Mouse (Mus musculus) small intestine, adult 2 months (tissue): Measurements from ENCODE around the gene Casq1. TPM values are rescaled to one million over a fixed set of nuclear protein-coding genes. Genes with fewer than 3 reads are reported as not detected.
A peak's percentile ranks its signal among the peaks of the same experiment; 100 is the strongest.

ENCODE experiments used
- H3K27ac ChIP-seq: fragments of 200-500 bp; 2 replicates; pipeline ENCODE4 v1.5.1; 2012; ENCODE audit warnings: low read depth, low read length, control low read depth, inconsistent platforms; ENCODE audit not compliant: insufficient read depth
- H3K27me3 ChIP-seq: fragments of 200-500 bp; 2 replicates; pipeline ENCODE4 v1.6.1; 2012; ENCODE audit warnings: mild to moderate bottlenecking, moderate library complexity, low read length, inconsistent platforms; ENCODE audit not compliant: control insufficient read depth, insufficient read depth
- H3K36me3 ChIP-seq: fragments of 200-500 bp; 2 replicates; pipeline ENCODE4 v1.6.1; 2012; ENCODE audit warnings: mild to moderate bottlenecking, low read length, control low read depth, inconsistent platforms; ENCODE audit not compliant: control insufficient read depth, insufficient read depth
- H3K4me1 ChIP-seq: fragments of 200-500 bp; 2 replicates; pipeline ENCODE4 v1.6.1; 2012; ENCODE audit warnings: low read length, inconsistent platforms, mixed read lengths; ENCODE audit not compliant: control insufficient read depth, insufficient read depth, insufficient read length
- H3K4me3 ChIP-seq: fragments of 200-500 bp; 2 replicates; pipeline ENCODE4 v1.5.1; 2012; ENCODE audit warnings: low read depth, mild to moderate bottlenecking, control low read depth, inconsistent platforms, low read length, moderate library complexity
- CTCF ChIP-seq: fragments of 200-500 bp; IDR thresholded peaks from 2 replicates; pipeline ENCODE4 v1.5.1; 2012; ENCODE audit warnings: low read depth, mild to moderate bottlenecking, control low read depth, inconsistent platforms, low read length, moderate library complexity, mixed read lengths; ENCODE audit not compliant: insufficient replicate concordance, insufficient read length; ENCODE audit errors: extremely low read depth
- POLR2A ChIP-seq: fragments of 200-500 bp; IDR thresholded peaks from 2 replicates; pipeline ENCODE4 v1.6.1; 2012; ENCODE audit warnings: low read depth, mild to moderate bottlenecking, control low read depth, inconsistent platforms, low read length, moderate library complexity
- WGBS: fragments of 180-500 bp; shearing (Covaris S2); methylation state at CpG from one replicate; pipeline ENCODE4 v1.1.7; 2018; 5-methylcytosine and 5-hydroxymethylcytosine counted together
- polyA plus RNA-seq: library from polyadenylated mRNA; depleted of rRNA; stranded (reverse); fragments of >200 nt; gene quantifications from 2 replicates; pipeline ENCODE4 v1.2.3, GENCODE M21; 2012

Gene Casq1
- polyA plus RNA-seq, 1 experiment: 0.18 TPM

DNA sequence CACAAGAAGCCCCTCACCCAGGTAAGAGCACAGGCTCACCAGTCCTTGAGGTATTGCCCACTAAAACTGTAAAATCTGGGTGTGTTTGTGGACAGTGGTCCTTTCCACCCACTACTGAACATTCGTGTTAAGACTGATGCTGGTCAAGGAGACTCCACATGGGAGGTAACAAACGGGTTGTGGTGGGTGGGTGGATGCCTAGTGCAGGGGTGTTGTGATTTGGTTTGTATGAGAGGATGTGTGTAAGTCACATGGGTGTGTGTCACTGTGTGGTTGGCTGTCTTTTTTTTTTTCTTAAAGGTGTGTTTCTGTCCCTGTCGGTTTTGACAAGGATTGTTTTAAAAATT, 14.0 kb downstream of the Casq1 start:
- 23% methylated on average over 3 of the region's 3 CpGs for WGBS
- Histone ChIP-seq H3K36me3 (no peaks in the 10 kb centered on the region), H3K4me3 (peak overlapping the region; percentile 85), H3K27me3 (no peaks in the 10 kb centered on the region), H3K4me1 (peaks cover 12% of the 10 kb centered on the region), H3K27ac (peak overlapping the region; percentile 54)
- no peak for TF ChIP-seq CTCF
- TF ChIP-seq POLR2A: no peak

DNA sequence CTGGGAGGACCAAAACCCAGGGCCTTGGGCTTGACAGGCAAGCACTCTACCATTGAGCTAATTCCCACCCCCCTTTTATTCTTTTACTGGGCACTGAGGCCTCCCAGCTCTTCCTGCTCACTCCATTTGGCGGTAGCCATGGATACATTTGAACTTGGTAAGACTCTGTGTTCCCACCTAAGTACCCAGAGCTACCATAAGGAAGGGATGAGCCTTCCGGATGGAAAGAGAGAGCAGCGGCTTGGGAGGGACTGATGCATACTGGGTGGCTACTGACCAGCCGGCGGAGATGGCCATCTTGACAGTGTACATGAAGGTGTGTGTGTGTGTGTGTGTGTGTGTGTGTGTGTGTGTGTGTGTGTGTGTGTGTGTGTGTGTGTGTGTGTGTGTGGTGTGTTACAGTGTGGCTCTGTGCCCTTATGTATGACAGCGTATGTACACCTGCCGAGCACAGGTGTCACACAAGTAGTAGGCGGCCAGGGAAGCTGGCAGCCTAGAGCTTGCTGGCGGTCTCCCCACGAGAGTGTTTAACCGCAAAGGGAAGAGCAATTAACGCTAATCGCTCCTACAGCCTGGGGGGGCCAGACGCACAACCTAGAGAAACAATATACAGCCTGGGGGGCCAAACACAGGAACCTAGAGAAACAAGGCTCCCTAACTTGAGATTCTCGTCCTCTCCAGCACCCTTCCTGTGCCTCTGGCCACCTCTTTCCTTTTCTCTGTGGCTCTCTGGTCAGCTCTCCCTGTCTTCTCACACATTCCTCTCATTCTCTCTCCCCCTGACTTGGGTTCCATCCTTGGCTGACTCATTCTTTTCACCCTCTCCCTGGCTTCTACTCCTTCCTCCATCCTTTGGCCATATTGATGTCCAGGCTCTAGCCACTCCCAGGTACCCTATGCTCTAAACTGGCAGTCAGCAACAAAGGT, 14.6 kb downstream of the Casq1 start:
- Histone ChIP-seq H3K27me3 (no peaks in the 10 kb centered on the region), H3K4me3 (no peak overlapping the region; the same call in none of the 2 replicates), H3K4me1 (peaks cover 12% of the 10 kb centered on the region), H3K27ac (no peak overlapping the region), H3K36me3 (no peaks in the 10 kb centered on the region)
- WGBS: 68% methylated on average over 15 of the region's 15 CpGs
- TF ChIP-seq CTCF (no peak), POLR2A (no peak)

DNA sequence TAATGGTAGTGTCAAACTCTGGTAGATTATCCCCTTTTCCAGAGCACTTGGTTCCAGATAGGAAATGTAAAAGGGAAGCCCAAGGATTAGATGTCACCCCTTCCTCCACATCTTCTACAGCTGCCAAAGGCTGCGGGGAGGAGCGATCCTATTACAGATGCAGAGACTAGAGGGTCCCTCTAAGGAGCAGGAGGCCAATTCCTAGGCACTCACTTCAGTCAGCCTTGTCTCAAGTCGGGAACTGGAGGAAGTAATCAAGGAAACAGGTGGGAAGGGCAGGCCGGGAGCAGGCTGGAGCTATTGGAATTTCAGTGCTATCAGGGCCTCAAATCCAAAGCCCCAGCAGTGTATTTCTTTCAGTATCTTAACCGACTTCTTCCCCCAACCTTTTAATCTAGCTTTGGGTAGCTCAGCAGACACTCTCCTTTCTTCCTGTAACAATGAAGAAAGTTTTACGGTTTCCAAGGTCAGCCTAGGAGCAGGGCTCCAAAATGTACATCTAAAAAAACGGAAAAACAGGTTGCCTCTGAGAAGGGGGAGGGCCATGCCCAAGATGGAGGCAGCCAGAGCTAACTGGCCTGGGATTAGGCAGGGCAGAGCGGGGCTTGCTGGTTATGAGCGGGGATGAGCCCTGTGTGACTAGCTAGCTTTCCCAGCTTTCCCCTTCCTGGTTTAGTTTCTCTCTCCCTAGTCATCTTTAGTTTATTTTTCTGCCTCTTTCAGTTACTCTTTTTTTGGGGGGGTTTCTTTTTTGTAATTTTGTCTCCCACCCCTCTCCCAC, 15.4 kb downstream of the Casq1 start:
- Histone ChIP-seq H3K4me1 (peaks cover 12% of the 10 kb centered on the region), H3K4me3 (no peak overlapping the region), H3K36me3 (0 out of 2 replicates have a peak, but pooled peaks cover 1% of the 10 kb centered on the region), H3K27ac (no peak overlapping the region), H3K27me3 (no peaks in the 10 kb centered on the region)
- 51% methylated on average over 9 of the region's 9 CpGs for WGBS
- TF ChIP-seq CTCF (no peak), POLR2A (no peak)

DNA sequence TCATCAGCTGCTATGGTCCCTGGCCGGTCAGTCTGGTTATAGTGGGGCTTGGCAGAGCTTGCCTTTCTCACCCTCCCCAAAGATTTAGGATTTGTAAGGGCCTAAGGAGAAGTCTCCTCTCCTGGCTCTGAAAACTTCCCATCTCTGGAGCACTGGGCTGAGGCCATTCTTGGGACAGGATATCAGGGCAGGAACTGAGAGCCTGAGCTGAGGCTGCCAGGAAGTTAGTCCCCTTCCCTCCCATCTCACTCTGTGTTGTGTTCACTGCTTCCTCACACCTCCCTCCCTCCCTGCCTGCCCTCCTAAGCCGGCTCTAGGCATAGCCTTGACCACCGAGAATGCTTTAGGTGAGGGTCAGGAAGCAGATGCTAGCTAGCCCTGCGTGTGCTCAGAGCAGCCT, 16.1 kb downstream of the Casq1 start:
- Histone ChIP-seq H3K4me3 (no peak overlapping the region), H3K27ac (no peak overlapping the region), H3K4me1 (peaks cover 12% of the 10 kb centered on the region), H3K27me3 (no peaks in the 10 kb centered on the region), H3K36me3 (peaks cover 5% of the 10 kb centered on the region)
- WGBS: 51% methylated on average over 4 of the region's 4 CpGs
- TF ChIP-seq POLR2A (no peak), CTCF (no peak)

DNA sequence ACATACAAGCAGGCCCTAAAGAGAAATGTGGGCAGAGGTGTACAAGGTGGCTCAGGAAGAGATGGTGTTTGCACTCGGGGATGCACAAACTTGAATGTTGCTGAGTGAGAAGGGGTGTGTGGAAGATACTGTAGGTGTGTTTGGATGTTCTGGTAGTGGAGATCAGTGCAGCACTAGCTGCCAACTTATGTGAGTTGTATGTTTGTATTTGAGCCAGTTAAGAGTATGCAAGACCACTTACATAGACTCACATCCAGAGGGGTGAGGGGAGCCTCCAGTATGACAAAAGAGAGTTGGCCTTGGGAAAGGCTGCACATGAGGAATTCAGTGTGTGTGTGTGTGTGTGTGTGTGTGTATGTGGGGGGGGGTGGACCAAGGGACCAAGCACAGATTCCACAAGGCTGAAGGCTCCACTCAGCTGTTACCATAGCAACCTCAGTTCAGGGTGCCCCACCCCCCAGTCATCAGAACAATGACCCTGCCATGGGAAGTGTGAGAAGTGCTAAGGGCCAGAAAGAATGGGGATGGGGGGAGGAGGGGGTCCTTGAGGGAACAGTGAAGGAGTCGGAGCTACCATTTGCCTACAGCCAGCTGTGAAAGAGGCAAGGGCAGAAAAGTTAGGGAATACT, 16.7 kb downstream of the Casq1 start:
- no peak for TF ChIP-seq POLR2A
- no peak for TF ChIP-seq CTCF
- Histone ChIP-seq H3K27me3 (no peaks in the 10 kb centered on the region), H3K4me3 (no peak overlapping the region), H3K4me1 (peaks cover 12% of the 10 kb centered on the region), H3K27ac (no peak overlapping the region), H3K36me3 (peaks cover 10% of the 10 kb centered on the region)
- 55% methylated on average over 2 of the region's 2 CpGs for WGBS

DNA sequence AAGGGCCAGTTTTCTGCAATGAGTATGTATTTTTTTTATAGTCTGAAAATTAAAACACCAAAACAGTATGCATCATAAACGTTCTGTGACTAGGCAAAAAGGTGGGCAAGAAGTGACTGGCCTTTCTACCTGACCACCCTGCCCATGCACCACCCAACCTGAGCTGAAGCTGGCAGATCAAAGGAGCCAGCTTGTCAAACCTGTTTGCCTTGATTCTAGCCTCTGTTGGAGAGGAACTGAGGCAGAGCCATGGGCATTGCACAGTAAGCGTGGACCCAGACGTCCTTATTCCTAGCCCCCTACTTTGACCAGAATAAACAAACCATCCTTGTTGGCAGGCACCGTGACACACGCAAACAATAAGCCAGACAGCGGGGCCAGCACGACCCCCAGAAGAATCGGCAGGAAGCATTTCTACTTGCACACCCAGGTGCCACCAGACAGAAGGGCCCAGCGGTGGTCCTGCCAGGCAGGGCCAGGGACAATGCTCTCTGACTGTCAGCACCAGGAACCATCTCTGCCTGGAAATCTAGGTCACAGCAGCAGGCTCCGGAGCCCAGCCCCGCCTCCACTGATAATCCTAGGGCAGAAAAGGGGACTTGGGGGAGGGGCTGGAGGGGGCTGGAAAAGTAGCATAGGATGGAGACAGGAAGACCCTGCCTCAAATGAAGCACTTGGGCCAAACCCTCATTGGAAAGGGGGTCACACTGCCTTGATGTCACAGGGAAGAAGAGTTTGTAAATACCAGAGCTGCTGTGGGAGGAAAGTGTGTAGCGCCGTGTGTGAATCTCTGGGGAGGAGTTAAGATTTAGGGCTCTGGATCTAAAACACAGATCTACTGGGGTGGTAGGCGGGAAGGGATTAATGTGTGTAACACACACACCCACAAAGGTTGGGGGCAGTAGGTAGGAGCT, 17.4 kb downstream of the Casq1 start:
- Histone ChIP-seq H3K4me1 (peaks cover 12% of the 10 kb centered on the region), H3K27ac (no peak overlapping the region), H3K36me3 (peaks cover 17% of the 10 kb centered on the region), H3K4me3 (no peak overlapping the region), H3K27me3 (no peaks in the 10 kb centered on the region)
- 53% methylated on average over 14 of the region's 14 CpGs for WGBS
- no peak for TF ChIP-seq CTCF
